Mouse (Mus musculus) skeletal muscle tissue, adult 2 months (tissue): ENCODE data around the gene Omg.

ENCODE experiments used
- DNase-seq: peaks from one replicate; pipeline ENCODE4 v3.0.0-alpha.2; 2012; ENCODE audit warnings: low read depth, low spot score

Gene Omg

GRCm38 (mm10) chr11:79515798-79516197, 11.9 kb upstream of the Omg start:
- no peak for DNase-seq

- no peak for DNase-seq
Observed at GRCm38 (mm10) chr11:79515331-79515730, 11.4 kb upstream of the Omg start.

GRCm38 (mm10) chr11:79511970-79512369, 8.1 kb upstream of the Omg start:
- no peak for DNase-seq

GRCm38 (mm10) chr11:79504506-79504905, 622 bp upstream of the Omg start:
- no peak for DNase-seq

GRCm38 (mm10) chr11:79502917-79503316, 967 bp downstream of the Omg start:
- DNase-seq: no peak

- peak; percentile 7 for DNase-seq
Observed at GRCm38 (mm10) chr11:79494976-79495800, 8.7 kb downstream of the Omg start.

GRCm38 (mm10) chr11:79484721-79485120, 19.2 kb downstream of the Omg start:
- no peak for DNase-seq

- no peak for DNase-seq
Observed at GRCm38 (mm10) chr11:79483876-79484528, 19.9 kb downstream of the Omg start.

GRCm38 (mm10) chr11:79483392-79483791, 20.5 kb downstream of the Omg start:
- DNase-seq: no peak

GRCm38 (mm10) chr11:79468097-79468496, 35.8 kb downstream of the Omg start:
- DNase-seq: no peak

GRCm38 (mm10) chr11:79460756-79461450, 43.0 kb downstream of the Omg start:
- DNase-seq: no peak

GRCm38 (mm10) chr11:79459846-79460245, 44.0 kb downstream of the Omg start:
- no peak for DNase-seq

- DNase-seq: no peak
Observed at GRCm38 (mm10) chr11:79457928-79458327, 46.0 kb downstream of the Omg start.

- DNase-seq: no peak
Observed at GRCm38 (mm10) chr11:79452966-79453365, 50.9 kb downstream of the Omg start.
